Mouse (Mus musculus): ENCODE measurements around the gene Slc25a41. TPM values are rescaled to one million over a fixed set of nuclear protein-coding genes. Genes with fewer than 3 reads are reported as not detected.

Gene Slc25a41
- 0.12 and 0.25 TPM in 2 replicates for polyA plus RNA-seq (2012; rRNA removed)

GRCm38 (mm10) chr17:57041554-57041953 is at the start of gene Slc25a41:
Slc25a41 (minus strand) TSS chr17:57041654.

GRCm38 (mm10) chr17:57087049-57087832 is 45.8 kb upstream of the Slc25a41 start, which contains the start of gene Tubb4a:
Tubb4a (minus strand) TSS chr17:57087782.

GRCm38 (mm10) chr17:57078336-57078735 is 36.9 kb upstream of the Slc25a41 start, which contains the start of gene Dennd1c:
Dennd1c (minus strand) TSS chr17:57078514.

GRCm38 (mm10) chr17:57059486-57059977 is 18.1 kb upstream of the Slc25a41 start, which contains the start of gene Slc25a23:
Slc25a23 (minus strand) TSS chr17:57059863.

GRCm38 (mm10) chr17:57058891-57059485 is 17.5 kb upstream of the Slc25a41 start, which contains the start of gene Crb3:
Crb3 (plus strand) TSS chr17:57059105.

GRCm38 (mm10) chr17:57030931-57031660 is 10.4 kb downstream of the Slc25a41 start, which contains the start of gene Khsrp:
Khsrp (minus strand) TSS chr17:57031522.

GRCm38 (mm10) chr17:57011236-57012141 is 30.0 kb downstream of the Slc25a41 start, which contains the start of the genes Gtf2f1 and Gm17949:
Gtf2f1 (minus strand) TSS chr17:57011288.
Gm17949 (plus strand) TSS chr17:57011469.

GRCm38 (mm10) chr17:56999968-57000609 is 41.4 kb downstream of the Slc25a41 start, which contains the start of gene Pspn:
Pspn (minus strand) TSS chr17:57000018.

GRCm38 (mm10) chr17:56997029-56997667 is 44.3 kb downstream of the Slc25a41 start, which contains the start of gene Alkbh7:
Alkbh7 (plus strand) TSS chr17:56997339.

GRCm38 (mm10) chr17:56990115-56990746 is 51.2 kb downstream of the Slc25a41 start, which contains the start of gene Clpp:
Clpp (plus strand) TSS chr17:56990305.

Other genes with a start within 250 kb of the Slc25a41 start
- 26.0 and 26.5 TPM in 2 replicates for gene Rfx2, start 210.6 kb downstream of the Slc25a41 start, polyA plus RNA-seq (2012; rRNA removed)
- gene Acsbg2, start 167.2 kb downstream of the Slc25a41 start, polyA plus RNA-seq (2012; rRNA removed) = 0.05 TPM in 1 of 2 replicates, not detected in the other
- gene 1700061G19Rik, start 166.2 kb downstream of the Slc25a41 start, polyA plus RNA-seq (2012; rRNA removed) = 0.16 and 0.37 TPM in 2 replicates
- gene Mllt1, start 106.2 kb downstream of the Slc25a41 start, polyA plus RNA-seq (2012; rRNA removed) = 94.1 and 98.4 TPM in 2 replicates
- gene Acer1, start 59.5 kb downstream of the Slc25a41 start, polyA plus RNA-seq (2012; rRNA removed) = 0.14 TPM in 2 replicates
- gene Clpp, start 51.3 kb downstream of the Slc25a41 start, polyA plus RNA-seq (2012; rRNA removed) = 290 and 341 TPM in 2 replicates
- gene Alkbh7, start 44.3 kb downstream of the Slc25a41 start, polyA plus RNA-seq (2012; rRNA removed) = 86.7 and 97.3 TPM in 2 replicates
- 1.3 and 1.6 TPM in 2 replicates for gene Pspn, start 41.6 kb downstream of the Slc25a41 start, polyA plus RNA-seq (2012; rRNA removed)
- 34.5 and 38.2 TPM in 2 replicates for gene Gtf2f1, start 30.4 kb downstream of the Slc25a41 start, polyA plus RNA-seq (2012; rRNA removed)
- not detected in 2 replicates for gene Gm17949, start 30.2 kb downstream of the Slc25a41 start, polyA plus RNA-seq (2012; rRNA removed)
- 142 and 166 TPM in 2 replicates for gene Khsrp, start 10.1 kb downstream of the Slc25a41 start, polyA plus RNA-seq (2012; rRNA removed)
- 24.0 and 26.3 TPM in 2 replicates for gene Crb3, start 17.5 kb upstream of the Slc25a41 start, polyA plus RNA-seq (2012; rRNA removed)
- 60.7 and 77.3 TPM in 2 replicates for gene Slc25a23, start 18.2 kb upstream of the Slc25a41 start, polyA plus RNA-seq (2012; rRNA removed)
- gene Dennd1c, start 36.9 kb upstream of the Slc25a41 start, polyA plus RNA-seq (2012; rRNA removed) = 5.0 and 6.5 TPM in 2 replicates
- 6.7 and 6.9 TPM in 2 replicates for gene Tubb4a, start 46.1 kb upstream of the Slc25a41 start, polyA plus RNA-seq (2012; rRNA removed)
- 4.4 and 5.3 TPM in 2 replicates for gene Tnfsf9, start 63.7 kb upstream of the Slc25a41 start, polyA plus RNA-seq (2012; rRNA removed)
- 0.18 and 0.34 TPM in 2 replicates for gene Cd70, start 108.1 kb upstream of the Slc25a41 start, polyA plus RNA-seq (2012; rRNA removed)
- gene Tnfsf14, start 152.5 kb upstream of the Slc25a41 start, polyA plus RNA-seq (2012; rRNA removed) = 0.52 and 0.68 TPM in 2 replicates
- gene C3, start 186.5 kb upstream of the Slc25a41 start, polyA plus RNA-seq (2012; rRNA removed) = 197 and 243 TPM in 2 replicates
- gene Gpr108, start 206.8 kb upstream of the Slc25a41 start, polyA plus RNA-seq (2012; rRNA removed) = 78.1 and 78.3 TPM in 2 replicates
- 33.5 and 37.3 TPM in 2 replicates for gene Trip10, start 207.8 kb upstream of the Slc25a41 start, polyA plus RNA-seq (2012; rRNA removed)
- gene Vav1, start 237.4 kb upstream of the Slc25a41 start, polyA plus RNA-seq (2012; rRNA removed) = 3.4 and 3.8 TPM in 2 replicates

Measured in ovary, adult 2 months (tissue).